Mouse (Mus musculus): ENCODE measurements around the gene Chek2.
"Not testable (repeated sequence)": the region's sequence is repeated elsewhere in the genome, so short reads cannot be mapped to it uniquely, and the experiment has no call there.

The Chek2 gene

GRCm38 (mm10) chr5:110840465-110840864, 686 bp downstream of the Chek2 start:
- DNase-seq, result peak; percentile 29

DNA sequence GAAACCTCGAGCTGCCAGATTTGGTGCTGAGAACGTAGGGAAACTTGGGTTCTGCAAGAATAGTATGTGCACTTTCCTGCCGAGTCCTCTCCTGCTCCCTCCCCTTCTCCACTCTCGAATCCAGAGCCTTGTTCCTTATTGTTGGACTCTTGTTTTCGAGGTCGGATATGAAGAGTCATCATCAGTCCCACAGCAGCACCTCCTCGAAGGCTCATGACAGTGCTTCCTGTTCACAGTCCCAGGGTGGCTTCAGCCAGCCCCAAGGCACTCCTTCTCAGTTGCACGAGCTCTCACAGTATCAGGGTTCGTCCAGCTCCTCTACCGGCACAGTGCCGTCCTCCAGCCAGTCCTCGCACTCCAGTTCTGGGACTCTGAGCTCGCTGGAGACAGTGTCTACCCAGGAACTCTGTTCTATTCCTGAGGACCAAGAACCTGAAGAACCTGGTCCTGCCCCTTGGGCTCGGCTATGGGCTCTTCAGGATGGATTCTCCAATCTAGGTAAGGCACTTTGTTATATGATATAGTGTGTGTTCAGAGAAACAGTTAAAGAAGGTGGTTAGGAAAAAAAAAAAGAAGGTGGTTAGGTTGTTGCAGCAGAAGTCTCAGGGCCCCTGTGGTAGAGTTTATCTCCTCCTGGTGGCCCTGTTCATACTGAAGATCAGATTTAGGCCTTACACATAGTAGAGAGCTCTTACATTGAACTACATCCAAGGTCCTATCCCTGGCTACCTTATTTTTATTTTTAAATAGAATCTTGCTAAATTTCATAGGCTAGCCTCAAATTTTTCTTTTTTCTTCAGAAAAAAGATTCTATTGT, 1.5 kb downstream of the Chek2 start:
- DNase-seq, result no peak

DNA sequence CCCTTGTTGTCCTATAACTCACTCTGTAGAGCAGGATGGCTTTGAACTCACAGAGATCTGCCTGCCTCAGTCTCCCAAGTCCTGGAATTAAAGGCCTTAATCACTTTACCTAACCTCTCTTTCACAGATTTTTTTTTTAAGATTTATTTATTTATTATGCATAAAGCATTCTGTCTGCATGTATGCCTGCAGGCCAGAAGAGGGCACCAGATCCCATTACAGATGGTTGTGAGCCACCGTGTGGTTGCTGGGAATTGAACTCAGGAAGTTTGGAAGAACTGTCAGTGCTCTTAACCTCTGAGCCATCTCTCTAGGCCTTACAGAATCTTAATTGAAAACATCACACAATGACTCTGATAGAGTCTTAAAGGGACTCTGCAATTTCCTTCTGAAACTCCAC, 13.2 kb downstream of the Chek2 start:
- DNase-seq, result no peak

GRCm38 (mm10) chr5:110857091-110857490, 17.3 kb downstream of the Chek2 start:
- DNase-seq, result no peak

DNA sequence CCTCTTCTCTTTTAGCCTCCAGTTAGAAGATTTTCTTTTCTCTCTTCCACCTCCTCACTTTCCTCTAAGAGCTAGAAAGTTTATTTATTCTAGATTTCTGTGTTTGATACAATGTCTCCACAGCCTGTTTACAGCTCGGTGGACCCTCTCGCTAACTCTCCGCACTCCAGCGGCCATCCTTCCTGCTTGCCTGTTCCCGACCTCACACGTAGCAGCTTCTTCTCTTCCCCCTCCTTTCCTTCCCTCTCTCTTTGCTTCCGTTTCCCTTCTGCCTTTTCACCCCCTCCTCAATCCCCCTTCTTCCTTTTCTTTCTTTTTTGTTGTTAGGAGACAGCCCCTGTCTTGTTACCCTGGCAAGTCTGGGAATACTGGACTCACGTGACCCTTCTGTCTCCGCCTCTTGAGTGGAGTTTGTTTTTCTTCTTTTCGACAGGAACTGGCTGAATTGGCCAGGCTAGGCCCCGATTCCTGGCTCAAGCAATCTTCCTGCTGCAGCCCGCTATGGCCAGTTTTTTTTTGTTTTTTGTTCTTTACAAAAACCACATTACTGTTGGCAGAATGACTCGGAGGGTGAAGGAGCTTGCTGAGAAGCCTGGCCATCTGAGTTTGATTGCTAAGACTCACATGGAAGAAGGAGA, 19.4 kb downstream of the Chek2 start:
- no peak for DNase-seq

DNA sequence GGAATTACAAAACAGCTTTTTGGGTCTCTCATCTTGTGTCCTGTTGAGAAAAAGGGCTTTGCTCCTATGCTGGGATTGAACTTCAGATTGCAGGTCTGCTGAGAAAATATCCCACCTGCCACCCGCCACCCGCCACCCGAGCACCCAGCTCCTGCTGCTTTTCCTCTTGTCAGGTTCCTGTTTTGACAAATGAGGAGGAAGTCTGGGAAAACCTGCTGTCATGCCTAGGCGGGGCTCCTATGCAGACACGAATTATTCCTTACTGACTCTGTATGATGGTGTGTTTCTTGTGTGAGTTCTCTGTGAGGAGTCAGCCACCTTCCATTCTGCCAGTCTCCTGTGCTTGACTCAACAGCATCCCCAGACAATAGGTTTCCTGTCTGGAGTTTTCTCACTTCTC, 20.7 kb downstream of the Chek2 start:
- DNase-seq, result no peak

DNA sequence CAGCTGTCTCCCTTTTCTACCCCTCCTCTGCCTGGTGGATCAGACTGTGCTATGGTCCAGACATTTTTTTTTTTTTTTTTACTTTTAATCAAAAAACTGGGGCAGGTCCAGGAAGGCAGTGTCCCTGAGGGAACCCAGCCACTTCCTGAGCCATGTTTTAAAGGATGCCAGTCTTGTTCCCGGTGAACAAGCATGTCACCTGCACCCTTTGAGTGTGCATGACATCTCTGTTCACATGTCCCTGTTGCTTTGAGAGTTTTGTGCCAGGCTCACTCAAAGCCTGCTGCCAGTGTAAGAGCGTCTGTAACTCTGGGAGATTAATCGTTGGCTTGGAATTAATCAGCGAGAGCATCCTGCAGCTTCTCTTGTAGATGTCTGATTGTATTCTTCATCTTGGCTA, 28.7 kb downstream of the Chek2 start:
- no peak for DNase-seq

DNA sequence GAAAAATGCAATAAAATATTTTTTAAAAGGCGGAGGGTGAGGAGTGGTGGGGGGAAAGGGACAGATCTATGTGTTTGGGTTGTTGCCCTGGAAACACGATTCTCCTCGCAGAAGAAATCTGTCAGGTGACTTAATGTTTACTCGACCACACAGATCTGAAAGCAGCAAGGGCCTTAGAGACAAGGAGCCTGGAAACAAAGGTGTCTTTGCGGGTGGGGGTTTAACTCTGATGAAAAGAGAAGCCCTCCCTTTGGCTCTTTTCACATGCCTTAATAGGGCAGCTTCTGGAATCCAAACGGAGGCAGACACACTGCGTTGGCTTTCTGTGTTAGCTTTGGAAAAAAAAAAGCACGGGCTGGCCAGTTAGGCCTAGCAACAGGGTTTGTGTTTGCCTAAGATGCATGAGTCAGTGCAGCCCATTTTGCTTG, 29.5 kb downstream of the Chek2 start:
- no peak for DNase-seq

DNA sequence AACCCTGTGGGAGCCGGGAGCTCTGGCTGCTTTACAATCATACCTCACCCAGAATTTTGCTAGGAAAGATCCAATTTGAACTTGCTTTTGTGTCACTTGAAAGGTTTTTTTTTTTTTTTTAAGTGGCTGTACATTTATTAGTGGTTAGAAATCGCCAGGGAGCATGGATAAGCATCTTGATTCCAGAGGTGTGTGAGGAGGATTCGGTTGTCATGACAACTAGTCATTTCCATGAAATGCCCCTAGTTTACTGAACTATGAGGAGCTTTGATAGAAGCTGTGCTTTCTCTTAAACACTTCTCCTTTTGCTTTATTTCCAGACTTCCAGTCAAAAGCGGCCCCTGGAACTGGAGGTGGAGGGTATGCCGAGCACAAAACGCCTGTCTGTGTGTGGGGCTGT, 33.4 kb downstream of the Chek2 start:
- DNase-seq, result no peak

DNA sequence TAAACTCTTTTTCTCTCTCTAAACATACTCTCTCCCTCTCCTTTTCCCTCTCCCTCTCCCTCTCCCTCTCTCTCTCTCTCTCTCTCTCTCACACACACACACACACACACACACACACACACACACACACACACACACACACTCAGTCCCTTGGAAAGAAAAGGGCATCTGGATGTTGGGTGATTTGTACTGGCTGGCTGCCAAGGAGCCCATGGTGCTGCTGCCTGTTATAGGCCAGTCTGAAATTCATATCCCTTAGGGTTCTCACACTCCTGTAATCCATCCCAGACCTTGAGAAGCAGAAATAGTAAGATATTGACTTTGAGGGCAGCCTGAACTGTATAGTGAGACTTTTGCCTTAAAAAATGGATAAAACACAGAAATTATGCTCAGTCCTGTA, 34.9 kb downstream of the Chek2 start:
- peak; percentile 44 for DNase-seq

DNA sequence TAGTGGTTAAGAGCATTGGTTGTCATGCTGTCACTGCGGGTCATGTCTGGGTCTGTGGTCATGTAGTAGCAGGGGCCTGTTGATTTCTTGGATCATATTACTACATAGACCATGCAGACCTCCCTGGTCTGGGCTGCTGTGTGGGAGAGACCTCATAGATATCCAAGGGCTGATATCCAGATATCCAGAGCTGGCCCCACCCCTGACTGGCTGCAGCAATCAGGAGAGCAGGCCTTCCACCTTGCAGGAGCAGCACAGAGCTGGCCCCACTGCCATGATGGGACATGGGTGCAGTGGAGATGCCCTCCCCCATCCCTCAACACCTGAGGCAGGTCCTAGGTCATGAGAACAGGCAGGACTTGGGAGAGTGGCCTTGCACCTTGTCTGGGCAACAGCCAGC, 35.5 kb downstream of the Chek2 start:
- DNase-seq, result no peak

GRCm38 (mm10) chr5:110877666-110878505, 38.1 kb downstream of the Chek2 start:
- DNase-seq, result no peak

- DNase-seq, result not testable (repeated sequence)
Observed at GRCm38 (mm10) chr5:110878526-110878925, 38.7 kb downstream of the Chek2 start.

GRCm38 (mm10) chr5:110879042-110879441, 39.3 kb downstream of the Chek2 start:
- no peak for DNase-seq

- peak; percentile 96 for DNase-seq
Observed at GRCm38 (mm10) chr5:110879584-110880374, 40.0 kb downstream of the Chek2 start, which contains the start of gene Ttc28. TSS of gene Ttc28 (plus strand) at chr5:110879803.

- DNase-seq, result no peak
Observed at GRCm38 (mm10) chr5:110888596-110888995, 48.8 kb downstream of the Chek2 start.

GRCm38 (mm10) chr5:110889945-110890344, 50.2 kb downstream of the Chek2 start:
- no peak for DNase-seq

- no peak for DNase-seq
Observed at GRCm38 (mm10) chr5:110890561-110890960, 50.8 kb downstream of the Chek2 start.

- DNase-seq, result no peak
Observed at GRCm38 (mm10) chr5:110897114-110897788, 57.5 kb downstream of the Chek2 start.

GRCm38 (mm10) chr5:110898169-110898568, 58.4 kb downstream of the Chek2 start:
- DNase-seq, result no peak

GRCm38 (mm10) chr5:110898785-110899184, 59.0 kb downstream of the Chek2 start:
- no peak for DNase-seq

GRCm38 (mm10) chr5:110900331-110900730, 60.6 kb downstream of the Chek2 start:
- DNase-seq, result no peak
